Mouse (Mus musculus): ENCODE measurements around the gene Uqcc2. TPM values are rescaled to one million over a fixed set of nuclear protein-coding genes. Genes with fewer than 3 reads are reported as not detected.

The Uqcc2 gene
- polyA plus RNA-seq, 1 experiment from 2014 or later: 353 TPM

DNA sequence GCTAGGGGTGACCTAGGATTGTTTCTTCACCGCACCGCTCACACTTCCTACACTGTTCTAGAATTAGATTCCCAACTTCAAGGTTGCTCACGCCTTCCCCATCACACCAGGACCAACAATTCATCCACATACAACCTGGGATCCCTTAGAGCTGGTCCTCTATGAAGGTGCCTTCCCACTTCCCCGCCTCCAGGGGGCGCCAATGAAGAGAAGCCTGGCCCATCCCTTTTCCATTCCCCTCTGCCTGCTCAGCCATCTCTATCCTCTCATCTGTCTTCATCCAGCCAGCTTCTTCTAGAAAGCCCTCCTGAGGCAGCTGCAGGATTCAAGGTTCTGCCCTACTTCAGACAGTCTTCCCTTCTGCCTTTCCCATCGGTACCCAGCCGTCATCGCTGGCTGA is 17.7 kb upstream of the Uqcc2 start:
- no peak for DNase-seq (ENCODE audit: low spot score)

DNA sequence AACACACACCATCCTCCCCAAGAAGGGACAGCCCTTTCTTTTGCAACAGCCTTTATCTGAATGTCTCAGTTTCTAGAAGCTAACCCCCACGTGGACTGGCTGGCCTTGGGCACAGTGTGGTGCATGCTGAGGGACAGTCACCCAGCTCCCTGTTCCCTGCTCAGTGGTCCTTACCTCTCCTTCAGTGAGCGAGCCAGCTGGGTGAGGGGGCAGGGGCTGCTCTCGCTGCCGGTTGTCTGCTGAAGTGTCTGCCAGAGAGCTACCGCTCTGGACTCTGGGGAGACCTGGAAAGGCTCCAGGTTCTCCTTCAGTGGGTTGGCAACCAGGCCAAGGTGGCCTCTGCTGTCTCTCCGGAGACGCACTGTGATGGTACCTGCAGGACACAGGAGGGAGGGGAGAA is 17.2 kb upstream of the Uqcc2 start:
- Histone ChIP-seq H3K9me3 (ENCODE audit: control insufficient read depth, low read length) (no peaks in the 10 kb centered on the region), H3K4me1 (replicated peaks; ENCODE audit: control insufficient read depth, insufficient read depth, low read length) (peaks cover 24% of the 10 kb centered on the region), H3K27me3 (replicated peaks; ENCODE audit: control insufficient read depth, insufficient read depth, low read length) (no peaks in the 10 kb centered on the region), H3K4me3 (ENCODE audit: low read depth, low read length) (no peak overlapping the region), H3K36me3 (ENCODE audit: control insufficient read depth, insufficient read depth, low read length) (no peaks in the 10 kb centered on the region), H3K9ac (ENCODE audit: low read length) (no peak overlapping the region), H3K4me2 (ENCODE audit: low read length) (no peak overlapping the region), H3K27ac (ENCODE audit: low read depth) (no peak overlapping the region)
- WGBS: 54% methylated on average over 7 of the region's 7 CpGs
- ATAC-seq (replicated peaks; ENCODE audit: low FRiP score, low TSS enrichment, low read depth) (no peak), DNase-seq (ENCODE audit: low spot score) (no peak)

More for the DNA sequence above, 17.7 kb upstream of the Uqcc2 start:
- Histone ChIP-seq H3K36me3 (ENCODE audit: control insufficient read depth, insufficient read depth, low read length) (no peaks in the 10 kb centered on the region), H3K4me2 (ENCODE audit: low read length) (no peak overlapping the region), H3K9me3 (ENCODE audit: control insufficient read depth, low read length) (no peaks in the 10 kb centered on the region), H3K4me1 (replicated peaks; ENCODE audit: control insufficient read depth, insufficient read depth, low read length) (peaks cover 19% of the 10 kb centered on the region), H3K27ac (ENCODE audit: low read depth) (no peak overlapping the region), H3K27me3 (replicated peaks; ENCODE audit: control insufficient read depth, insufficient read depth, low read length) (no peaks in the 10 kb centered on the region), H3K9ac (ENCODE audit: low read length) (no peak overlapping the region), H3K4me3 (ENCODE audit: low read depth, low read length) (no peak overlapping the region)
- no peak for ATAC-seq (replicated peaks; ENCODE audit: low FRiP score, low TSS enrichment, low read depth)
- WGBS: 70% methylated on average over 8 of the region's 8 CpGs

DNA sequence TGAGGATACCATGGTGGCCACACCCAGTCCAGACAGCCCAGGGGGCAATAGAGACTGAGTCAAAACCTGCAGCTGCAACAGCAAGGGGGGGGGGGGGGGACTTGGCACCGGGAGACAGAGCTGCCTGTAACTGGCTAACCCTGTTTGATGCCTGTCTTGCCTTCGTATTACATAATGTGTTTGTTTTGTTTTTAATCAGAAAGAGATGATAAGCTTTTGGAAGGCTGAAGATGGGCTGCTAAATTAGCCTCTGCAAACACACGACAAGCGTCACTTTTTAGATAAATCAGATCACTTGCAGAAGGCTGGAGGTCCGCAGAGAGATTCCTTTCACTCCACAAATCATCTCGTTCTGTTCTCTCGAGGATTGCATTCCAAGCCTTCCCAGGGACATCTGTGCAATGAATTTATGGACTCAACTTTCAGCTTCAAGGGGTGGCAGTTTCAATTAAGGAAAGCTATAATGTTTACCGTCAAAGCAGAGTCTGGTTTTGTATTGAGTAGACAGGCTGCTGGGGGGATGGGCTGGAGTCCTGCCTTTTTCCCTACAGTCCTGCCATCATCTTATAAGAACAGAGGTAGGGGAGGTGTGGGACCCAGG is 12.7 kb upstream of the Uqcc2 start:
- Histone ChIP-seq H3K27ac (ENCODE audit: low read depth) (no peak overlapping the region), H3K36me3 (ENCODE audit: control insufficient read depth, insufficient read depth, low read length) (no peaks in the 10 kb centered on the region), H3K9ac (ENCODE audit: low read length) (no peak overlapping the region), H3K4me3 (ENCODE audit: low read depth, low read length) (no peak overlapping the region), H3K4me1 (replicated peaks; ENCODE audit: control insufficient read depth, insufficient read depth, low read length) (peaks cover 25% of the 10 kb centered on the region), H3K4me2 (ENCODE audit: low read length) (peak overlapping the region; percentile 9; the same call in 1 of the 2 replicates), H3K9me3 (ENCODE audit: control insufficient read depth, low read length) (no peaks in the 10 kb centered on the region), H3K27me3 (replicated peaks; ENCODE audit: control insufficient read depth, insufficient read depth, low read length) (no peaks in the 10 kb centered on the region)
- WGBS: 5% methylated on average over 8 of the region's 8 CpGs
- ATAC-seq (replicated peaks; ENCODE audit: low FRiP score, low TSS enrichment, low read depth) (no peak), DNase-seq (ENCODE audit: low spot score) (no peak)

DNA sequence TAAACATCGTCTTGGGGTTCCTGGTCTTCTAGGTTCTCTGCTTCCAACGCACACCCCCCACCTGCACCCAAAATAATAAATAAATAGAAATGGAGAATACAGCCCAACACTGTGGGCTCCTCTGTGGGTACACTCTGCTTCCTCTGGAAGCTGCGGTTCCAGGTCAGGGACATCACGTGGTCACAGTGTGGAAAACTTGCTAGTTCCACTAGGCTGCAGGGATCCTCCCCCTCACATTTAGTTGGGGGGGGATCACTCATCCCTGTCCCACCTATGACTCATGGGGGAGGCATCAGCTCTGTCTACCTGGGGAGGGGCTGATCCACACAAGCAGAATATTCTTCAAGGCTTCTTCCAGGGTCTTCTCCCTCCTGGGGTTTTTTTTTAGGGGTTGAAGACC is 10.4 kb upstream of the Uqcc2 start:
- Histone ChIP-seq H3K36me3 (ENCODE audit: control insufficient read depth, insufficient read depth, low read length) (no peaks in the 10 kb centered on the region), H3K9me3 (ENCODE audit: control insufficient read depth, low read length) (no peaks in the 10 kb centered on the region)
- no peak for ATAC-seq (replicated peaks; ENCODE audit: low FRiP score, low TSS enrichment, low read depth)

DNA sequence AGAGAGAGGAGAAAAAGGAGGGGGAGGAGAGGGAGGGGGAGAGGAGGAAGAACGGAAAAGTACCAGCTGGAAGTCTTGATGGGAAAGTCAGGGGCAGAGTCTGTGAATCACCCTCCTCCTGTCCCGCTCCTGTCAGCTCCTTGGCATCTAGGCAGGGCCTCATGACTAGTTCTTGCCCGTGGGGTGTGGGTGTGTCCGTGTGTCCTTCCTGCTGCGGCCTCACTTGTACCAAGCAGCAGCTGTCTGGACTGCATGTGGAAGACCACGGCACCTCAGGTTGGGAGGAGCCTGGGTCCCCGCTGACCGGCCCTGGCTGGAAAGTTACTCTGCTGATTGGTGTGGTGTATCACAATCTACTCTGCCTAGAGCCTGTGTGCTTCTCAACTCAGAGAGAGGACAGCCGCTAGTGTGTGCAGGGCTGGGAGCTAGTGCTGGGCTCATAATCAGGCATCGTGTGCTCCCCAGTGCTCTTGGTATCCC is 8.3 kb upstream of the Uqcc2 start:
- Histone ChIP-seq H3K4me3 (ENCODE audit: low read depth, low read length) (no peak overlapping the region), H3K27ac (ENCODE audit: low read depth) (peak overlapping the region; percentile 11; the same call in 1 of the 2 replicates), H3K36me3 (ENCODE audit: control insufficient read depth, insufficient read depth, low read length) (no peaks in the 10 kb centered on the region), H3K9me3 (ENCODE audit: control insufficient read depth, low read length) (no peaks in the 10 kb centered on the region), H3K4me1 (replicated peaks; ENCODE audit: control insufficient read depth, insufficient read depth, low read length) (peaks cover 22% of the 10 kb centered on the region), H3K4me2 (ENCODE audit: low read length) (0 out of 2 replicates have a peak overlapping the region, but pooled peaks have one; percentile 1), H3K27me3 (replicated peaks; ENCODE audit: control insufficient read depth, insufficient read depth, low read length) (no peaks in the 10 kb centered on the region), H3K9ac (ENCODE audit: low read length) (no peak overlapping the region)
- WGBS: 31% methylated on average over 10 of the region's 10 CpGs
- ATAC-seq (replicated peaks; ENCODE audit: low FRiP score, low TSS enrichment, low read depth) (peak; percentile 29; the same call in 1 of the 2 replicates), DNase-seq (ENCODE audit: low spot score) (peak; percentile 73)

More for the DNA sequence above, 10.4 kb upstream of the Uqcc2 start:
- Histone ChIP-seq H3K4me2 (ENCODE audit: low read length) (no peak overlapping the region), H3K9ac (ENCODE audit: low read length) (no peak overlapping the region), H3K27me3 (replicated peaks; ENCODE audit: control insufficient read depth, insufficient read depth, low read length) (no peaks in the 10 kb centered on the region), H3K4me3 (ENCODE audit: low read depth, low read length) (no peak overlapping the region), H3K27ac (ENCODE audit: low read depth) (no peak overlapping the region), H3K4me1 (replicated peaks; ENCODE audit: control insufficient read depth, insufficient read depth, low read length) (peaks cover 22% of the 10 kb centered on the region)
- DNase-seq (ENCODE audit: low spot score): no peak
- 78% methylated on average over 4 of the region's 4 CpGs for WGBS

DNA sequence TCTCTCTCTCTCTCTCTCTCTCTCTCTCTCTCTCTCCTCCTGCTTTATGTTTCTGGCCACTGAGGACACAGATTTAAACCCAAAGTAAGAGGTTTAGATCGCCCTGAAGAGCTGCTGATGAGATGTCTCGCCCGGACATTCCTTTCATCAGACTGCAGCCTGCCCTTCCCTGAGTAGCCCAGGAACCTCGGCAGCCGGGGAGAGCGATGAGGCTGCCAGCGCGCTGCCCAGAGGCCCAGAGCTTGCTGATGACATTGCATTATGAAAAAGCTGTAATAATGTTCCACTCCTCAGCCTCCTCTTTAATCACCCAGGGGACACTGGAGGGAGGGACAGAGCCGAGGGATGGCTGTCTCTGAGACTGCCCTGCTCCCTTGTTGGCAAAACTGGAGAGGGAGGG is 6.5 kb upstream of the Uqcc2 start:
- ATAC-seq (replicated peaks; ENCODE audit: low FRiP score, low TSS enrichment, low read depth): no peak
- Histone ChIP-seq H3K9ac (ENCODE audit: low read length) (no peak overlapping the region), H3K27ac (ENCODE audit: low read depth) (no peak overlapping the region), H3K27me3 (replicated peaks; ENCODE audit: control insufficient read depth, insufficient read depth, low read length) (no peaks in the 10 kb centered on the region), H3K4me3 (ENCODE audit: low read depth, low read length) (no peak overlapping the region), H3K9me3 (ENCODE audit: control insufficient read depth, low read length) (no peaks in the 10 kb centered on the region), H3K4me1 (replicated peaks; ENCODE audit: control insufficient read depth, insufficient read depth, low read length) (peaks cover 9% of the 10 kb centered on the region; the same call in 1 of the 2 replicates), H3K4me2 (ENCODE audit: low read length) (no peak overlapping the region), H3K36me3 (ENCODE audit: control insufficient read depth, insufficient read depth, low read length) (no peaks in the 10 kb centered on the region)
- DNase-seq (ENCODE audit: low spot score): no peak
- WGBS: 59% methylated on average over 9 of the region's 9 CpGs

DNA sequence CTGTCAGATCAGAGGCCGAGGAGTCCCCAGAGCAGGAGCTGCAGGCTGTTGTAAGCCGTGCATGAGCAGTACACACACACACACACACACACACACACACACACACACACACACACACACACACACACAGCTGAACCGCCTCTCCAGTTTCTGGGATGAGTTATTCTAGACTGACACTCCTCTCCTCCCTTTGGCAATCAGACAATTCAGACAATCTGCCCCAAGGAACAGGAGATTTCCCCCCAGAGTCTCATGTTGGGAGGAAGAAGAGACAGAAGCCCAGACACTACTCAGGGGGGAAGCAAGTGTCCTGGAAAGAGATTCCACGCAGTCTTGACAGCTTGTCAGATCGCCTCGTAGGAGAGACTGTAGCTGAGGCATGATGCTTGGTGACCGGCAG is 5.6 kb upstream of the Uqcc2 start:
- 54% methylated on average over 7 of the region's 7 CpGs for WGBS

DNA sequence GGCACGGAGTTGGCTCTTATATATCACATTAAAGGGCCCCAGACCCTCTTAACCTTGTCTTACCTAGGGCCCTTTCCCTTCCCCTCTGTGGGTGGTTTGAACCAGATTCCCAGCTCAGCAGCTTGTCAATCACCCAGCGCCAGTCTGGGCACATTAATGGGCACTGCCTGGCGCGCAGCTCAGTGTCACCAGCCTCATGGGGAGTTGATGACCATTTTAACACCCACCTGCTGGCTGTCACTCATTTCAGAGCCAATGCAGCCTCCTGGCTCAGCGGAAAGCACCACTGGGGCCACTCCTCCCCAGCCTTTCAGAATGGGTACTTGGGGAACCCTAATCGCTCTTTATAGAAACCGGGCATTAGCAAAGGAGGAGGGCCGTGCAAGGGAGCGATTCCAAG is 4.7 kb upstream of the Uqcc2 start:
- WGBS: 80% methylated on average over 9 of the region's 9 CpGs
- H3K9ac ChIP-seq (ENCODE audit: low read length): no peak overlapping the region
- H3K4me3 ChIP-seq (ENCODE audit: low read depth, low read length): no peak overlapping the region
- no peak for ATAC-seq (replicated peaks; ENCODE audit: low FRiP score, low TSS enrichment, low read depth)
- peaks cover 10% of the 10 kb centered on the region for H3K4me1 ChIP-seq (replicated peaks; ENCODE audit: control insufficient read depth, insufficient read depth, low read length)
- H3K27me3 ChIP-seq (replicated peaks; ENCODE audit: control insufficient read depth, insufficient read depth, low read length): no peaks in the 10 kb centered on the region
- H3K9me3 ChIP-seq (ENCODE audit: control insufficient read depth, low read length): no peaks in the 10 kb centered on the region
- H3K36me3 ChIP-seq (ENCODE audit: control insufficient read depth, insufficient read depth, low read length): no peaks in the 10 kb centered on the region
- no peak overlapping the region for H3K4me2 ChIP-seq (ENCODE audit: low read length)
- no peak for DNase-seq (ENCODE audit: low spot score)
- H3K27ac ChIP-seq (ENCODE audit: low read depth): no peak overlapping the region

More for the DNA sequence above, 5.6 kb upstream of the Uqcc2 start:
- Histone ChIP-seq H3K4me1 (replicated peaks; ENCODE audit: control insufficient read depth, insufficient read depth, low read length) (peaks cover 9% of the 10 kb centered on the region; the same call in 1 of the 2 replicates), H3K36me3 (ENCODE audit: control insufficient read depth, insufficient read depth, low read length) (no peaks in the 10 kb centered on the region), H3K4me2 (ENCODE audit: low read length) (no peak overlapping the region), H3K9me3 (ENCODE audit: control insufficient read depth, low read length) (no peaks in the 10 kb centered on the region), H3K9ac (ENCODE audit: low read length) (no peak overlapping the region), H3K4me3 (ENCODE audit: low read depth, low read length) (no peak overlapping the region), H3K27me3 (replicated peaks; ENCODE audit: control insufficient read depth, insufficient read depth, low read length) (no peaks in the 10 kb centered on the region), H3K27ac (ENCODE audit: low read depth) (no peak overlapping the region)
- no peak for ATAC-seq (replicated peaks; ENCODE audit: low FRiP score, low TSS enrichment, low read depth)
- DNase-seq (ENCODE audit: low spot score): no peak

DNA sequence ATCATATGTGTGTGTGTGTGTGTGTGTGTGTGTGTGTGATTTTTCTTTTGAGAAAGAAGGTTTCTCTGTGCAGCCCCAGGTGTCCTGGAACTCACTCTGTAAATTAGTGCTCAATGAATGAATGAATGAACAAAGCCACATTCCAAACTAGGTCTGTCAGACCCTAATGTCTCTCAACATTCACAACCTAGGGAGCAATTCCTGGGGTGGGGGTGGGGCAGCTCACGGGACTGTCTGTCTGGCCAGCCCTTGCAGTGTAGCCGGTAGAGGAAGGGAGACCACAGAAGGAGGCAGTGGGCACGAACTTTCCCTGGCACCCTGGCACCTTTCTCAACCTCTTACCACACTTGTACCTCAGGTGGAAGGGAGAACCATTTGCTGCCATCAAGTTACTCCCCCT is 999 bp upstream of the Uqcc2 start:
- H3K4me3 ChIP-seq (ENCODE audit: low read depth, low read length): no peak overlapping the region
- no peak for DNase-seq (ENCODE audit: low spot score)
- H3K27me3 ChIP-seq (replicated peaks; ENCODE audit: control insufficient read depth, insufficient read depth, low read length): no peaks in the 10 kb centered on the region
- no peak overlapping the region for H3K4me2 ChIP-seq (ENCODE audit: low read length)
- 0 out of 2 replicates have a peak, but pooled peaks cover 3% of the 10 kb centered on the region for H3K36me3 ChIP-seq (ENCODE audit: control insufficient read depth, insufficient read depth, low read length)
- no peaks in the 10 kb centered on the region for H3K9me3 ChIP-seq (ENCODE audit: control insufficient read depth, low read length)
- no peak for ATAC-seq (replicated peaks; ENCODE audit: low FRiP score, low TSS enrichment, low read depth)
- peaks cover 23% of the 10 kb centered on the region for H3K4me1 ChIP-seq (replicated peaks; ENCODE audit: control insufficient read depth, insufficient read depth, low read length)
- no peak overlapping the region for H3K9ac ChIP-seq (ENCODE audit: low read length)
- WGBS: 7% methylated on average over 3 of the region's 3 CpGs
- H3K27ac ChIP-seq (ENCODE audit: low read depth): no peak overlapping the region
